Mouse (Mus musculus): ENCODE measurements around the gene Amt.
"Not testable (repeated sequence)": the region's sequence is repeated elsewhere in the genome, so short reads cannot be mapped to it uniquely, and the experiment has no call there.

Amt gene

DNA sequence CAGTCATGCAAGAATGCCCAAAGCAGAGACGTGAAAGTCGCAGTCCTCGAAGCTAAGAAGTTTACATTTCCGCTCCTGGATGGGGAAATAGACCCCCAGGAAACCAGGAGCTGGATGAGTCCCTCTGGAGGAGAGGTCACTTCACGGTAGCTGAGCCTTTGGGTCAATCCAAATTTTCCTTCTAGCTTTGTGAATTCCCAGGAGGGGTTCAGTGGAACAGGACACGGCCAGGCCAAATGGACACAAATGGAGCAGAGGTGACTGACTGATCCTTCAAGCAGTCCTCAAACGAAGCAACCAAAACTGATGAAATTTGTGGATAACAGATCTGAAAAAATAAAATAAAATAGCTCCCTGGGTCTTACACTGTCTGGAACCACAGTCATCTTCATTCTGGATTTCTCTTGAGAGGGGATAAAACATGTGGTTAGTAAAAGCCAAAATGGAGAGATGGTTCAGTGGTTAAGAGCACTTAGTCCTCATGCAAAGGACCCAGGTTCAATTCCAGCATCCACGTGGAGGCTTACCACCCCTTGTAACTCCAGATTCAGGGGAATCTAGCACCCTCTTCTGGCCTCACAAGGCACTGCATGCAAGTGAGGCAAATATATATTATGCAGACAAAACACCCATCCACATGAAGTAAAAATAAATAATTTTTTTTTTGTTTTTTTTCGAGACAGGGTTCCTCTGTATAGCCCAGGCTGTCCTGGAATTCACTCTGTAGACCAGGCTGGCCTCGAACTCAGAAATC lies 17.8 kb upstream of the Amt start:
- in situ Hi-C loops (cut with MboI; ENCODE audit: unreplicated experiment in 2 of 2): loop anchor here (5.0 to 10.0 kb wide), 3 partner anchors 142 to 182 kb away; no protein-coding TSS in a partner anchor

- in situ Hi-C loops (cut with MboI; ENCODE audit: unreplicated experiment in 2 of 2): loop anchor here in 1 of 2 experiments (5.0 kb wide), 1 partner anchor 78 kb away; no protein-coding TSS in a partner anchor
These were observed 16.4 kb upstream of the Amt start for GRCm38 (mm10) chr9:108280071-108280828.

DNA sequence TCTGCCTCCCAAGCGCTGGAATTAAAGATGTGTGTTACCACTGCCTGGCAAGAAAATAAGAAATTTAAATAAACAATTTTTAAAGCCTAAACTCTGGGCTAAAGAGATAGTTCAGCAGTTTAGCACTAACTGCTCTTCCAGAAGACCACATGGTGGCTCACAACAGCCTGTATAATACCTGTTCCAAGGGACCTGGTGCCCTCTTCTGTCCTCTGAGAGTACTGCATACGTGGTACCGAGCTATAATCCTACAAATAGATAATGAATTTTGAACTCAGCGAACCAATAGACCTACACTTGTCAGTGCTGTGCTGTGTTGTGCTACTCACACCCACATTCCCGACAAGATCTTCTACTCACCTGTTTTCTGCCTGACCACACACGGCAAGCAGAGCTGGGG lies 12.2 kb upstream of the Amt start:
- in situ Hi-C loops (cut with MboI; ENCODE audit: unreplicated experiment in 2 of 2): loop anchor here in 1 of 2 experiments (5.0 kb wide), 1 partner anchor 82 kb away; no protein-coding TSS in a partner anchor

DNA sequence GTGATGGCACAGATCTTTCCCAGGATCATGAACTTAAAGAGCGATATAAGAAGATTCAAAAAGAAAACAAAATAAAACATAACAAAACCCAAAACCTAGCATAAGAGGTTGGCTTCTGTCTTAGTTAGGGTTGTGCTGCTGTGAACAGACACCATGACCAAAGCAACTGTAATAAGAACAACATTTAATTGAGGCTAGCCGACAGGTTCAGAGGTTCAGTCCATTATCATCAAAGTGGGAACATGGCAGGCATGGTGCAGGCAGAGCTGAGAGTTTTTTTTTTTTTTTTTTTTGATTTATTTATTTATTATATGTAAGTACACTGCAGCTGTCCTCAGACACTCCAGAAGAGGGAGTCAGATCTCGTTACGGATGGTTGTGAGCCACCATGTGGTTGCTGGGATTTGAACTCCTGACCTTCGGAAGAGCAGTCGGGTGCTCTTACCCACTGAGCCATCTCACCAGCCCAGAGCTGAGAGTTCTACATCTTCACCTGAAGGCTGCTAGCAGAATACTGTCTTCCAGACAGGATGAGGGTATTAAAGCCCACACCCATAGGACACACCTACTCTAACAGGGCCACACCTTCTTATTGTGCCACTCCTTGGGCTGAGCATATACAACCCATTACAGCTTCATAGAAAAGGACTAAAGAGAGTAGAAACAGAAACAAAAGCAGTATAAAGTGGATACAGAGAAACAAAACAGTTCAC lies 9.0 kb upstream of the Amt start:
- in situ Hi-C loops (cut with MboI; ENCODE audit: unreplicated experiment in 2 of 2): not testable (repeated sequence)

DNA sequence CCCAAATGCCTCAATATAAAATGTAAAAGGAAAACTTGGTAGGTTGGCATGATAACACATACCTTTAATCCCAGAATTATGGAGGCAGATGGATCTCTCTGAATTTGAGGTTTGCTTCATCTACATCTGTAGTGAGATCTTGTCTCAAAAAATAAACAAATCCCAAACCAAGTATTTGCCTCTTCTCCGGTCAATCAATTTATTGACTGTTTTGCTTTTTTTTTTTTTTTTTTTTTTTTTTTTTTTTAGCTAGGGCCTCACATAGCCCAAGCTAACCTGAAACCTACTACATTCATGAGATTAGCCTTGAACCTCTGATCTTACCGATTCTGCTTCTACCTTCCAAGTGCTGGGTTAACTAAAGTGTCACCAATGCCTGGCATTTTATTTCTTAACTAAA lies 7.3 kb upstream of the Amt start:
- in situ Hi-C loops (cut with MboI; ENCODE audit: unreplicated experiment in 2 of 2): no loop called here

DNA sequence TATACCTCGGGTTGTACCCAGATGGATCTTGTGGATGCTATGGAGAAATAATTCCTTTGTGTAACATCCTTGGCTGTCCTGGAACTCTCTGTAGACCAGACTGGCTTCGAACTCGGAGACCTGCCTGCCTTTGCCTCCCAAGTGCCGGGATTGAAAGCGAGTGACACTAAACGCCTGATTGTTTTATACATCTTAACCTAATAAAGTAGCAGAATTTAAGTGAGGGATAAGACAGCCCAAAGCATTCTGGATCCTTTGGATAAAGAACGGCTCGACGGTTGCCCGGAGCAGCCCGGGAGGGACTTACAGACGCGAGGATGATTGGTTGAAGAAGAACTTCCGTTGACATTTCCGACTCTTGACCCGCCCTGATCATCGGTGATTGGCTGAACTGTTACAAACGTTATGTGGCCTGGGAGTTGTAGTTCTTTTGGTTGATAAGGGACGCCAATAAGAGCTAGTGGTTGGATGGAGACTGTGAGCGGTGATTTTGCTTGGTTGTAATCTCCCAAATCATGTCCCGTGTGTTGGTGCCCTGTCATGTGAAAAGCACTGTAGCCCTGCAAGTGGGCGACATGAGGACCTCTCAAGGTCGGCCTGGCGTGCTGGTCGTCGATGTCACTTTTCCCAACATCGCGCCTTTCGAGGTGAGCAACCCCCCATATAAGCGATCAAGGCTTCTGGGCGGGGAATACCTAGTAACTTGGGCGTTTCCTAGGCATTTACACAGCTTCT lies 6.5 kb upstream of the Amt start, which contains the start of gene Nicn1:
TSS of gene Nicn1 (plus strand) at position 414 of the 735 bp plus-strand sequence.
- in situ Hi-C loops (cut with MboI; ENCODE audit: unreplicated experiment in 2 of 2): no loop called here

GRCm38 (mm10) chr9:108290773-108291172 lies 5.9 kb upstream of the Amt start:
- in situ Hi-C loops (cut with MboI; ENCODE audit: unreplicated experiment in 2 of 2): no loop called here

GRCm38 (mm10) chr9:108301853-108302252 lies 5.2 kb downstream of the Amt start:
- in situ Hi-C loops (cut with MboI; ENCODE audit: unreplicated experiment in 2 of 2): no loop called here

- in situ Hi-C loops (cut with MboI; ENCODE audit: unreplicated experiment in 2 of 2): loop anchor here (5.0 kb wide), 2 partner anchors 38 to 43 kb away; partner anchors contain the start of gene Usp4 (in 1 of the 2)
These were observed 8.1 kb downstream of the Amt start for GRCm38 (mm10) chr9:108304716-108305115.

GRCm38 (mm10) chr9:108305170-108305569 lies 8.5 kb downstream of the Amt start:
- in situ Hi-C loops (cut with MboI; ENCODE audit: unreplicated experiment in 2 of 2): loop anchor here (5.0 kb wide), 2 partner anchors 37 to 42 kb away; partner anchors contain the start of gene Usp4 (in 1 of the 2)

DNA sequence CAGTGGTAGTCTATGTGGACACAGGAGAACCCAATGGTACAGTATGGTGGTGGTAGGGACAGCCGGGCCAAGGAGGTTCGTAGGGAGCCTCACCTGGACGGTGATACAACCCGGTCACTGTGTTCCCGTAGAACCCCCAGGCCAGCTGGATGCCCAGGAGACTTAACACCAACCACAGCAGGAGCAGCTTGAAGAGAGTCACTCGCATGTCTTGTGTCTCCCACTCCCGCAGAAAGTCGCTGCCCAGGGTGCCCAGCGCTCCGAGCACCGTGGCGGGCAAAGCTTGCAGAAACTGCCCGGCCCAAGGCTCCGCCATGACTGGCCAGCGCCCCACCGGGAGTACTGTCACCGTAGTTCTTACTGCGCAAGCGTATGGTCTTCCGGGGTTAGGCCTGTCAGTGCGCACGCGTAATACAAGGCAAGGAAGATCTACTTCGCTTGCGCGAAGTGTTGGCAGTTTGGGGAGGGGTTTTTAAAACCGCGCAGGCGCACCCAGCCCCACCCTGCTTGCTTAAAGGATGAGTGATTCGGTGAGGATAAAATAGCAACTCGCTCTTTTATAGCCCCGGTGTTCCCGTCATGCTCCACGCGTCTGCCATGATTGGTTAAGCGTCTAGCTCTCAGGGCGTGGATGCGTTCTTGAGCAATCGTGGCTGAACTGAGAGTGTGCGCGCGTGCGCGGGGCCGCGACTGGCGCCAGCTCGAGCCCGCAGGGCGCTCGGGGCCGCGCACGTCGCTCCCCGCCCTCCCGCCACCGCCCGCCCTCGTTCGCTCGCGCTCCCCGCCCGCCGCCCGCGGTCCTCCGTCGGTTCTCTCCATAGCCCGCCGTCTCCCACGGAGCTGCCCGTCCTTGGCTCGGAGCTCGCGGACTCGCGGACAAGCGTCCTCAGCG lies 9.2 kb downstream of the Amt start, which contains the start of the genes Rhoa and Tcta:
TSS of gene Rhoa (plus strand) at position 501 of the 892 bp plus-strand sequence.
TSS of gene Tcta (minus strand) at position 532 of the 892 bp plus-strand sequence.
- in situ Hi-C loops (cut with MboI; ENCODE audit: unreplicated experiment in 2 of 2): loop anchor here (5.0 kb wide), 2 partner anchors 36 to 41 kb away; partner anchors contain the start of gene Usp4 (in 1 of the 2)

- in situ Hi-C loops (cut with MboI; ENCODE audit: unreplicated experiment in 2 of 2): loop anchor here (5.0 kb wide), 2 partner anchors 36 to 41 kb away; partner anchors contain the start of gene Usp4 (in 1 of the 2)
These were observed 9.9 kb downstream of the Amt start for GRCm38 (mm10) chr9:108306571-108306980.

DNA sequence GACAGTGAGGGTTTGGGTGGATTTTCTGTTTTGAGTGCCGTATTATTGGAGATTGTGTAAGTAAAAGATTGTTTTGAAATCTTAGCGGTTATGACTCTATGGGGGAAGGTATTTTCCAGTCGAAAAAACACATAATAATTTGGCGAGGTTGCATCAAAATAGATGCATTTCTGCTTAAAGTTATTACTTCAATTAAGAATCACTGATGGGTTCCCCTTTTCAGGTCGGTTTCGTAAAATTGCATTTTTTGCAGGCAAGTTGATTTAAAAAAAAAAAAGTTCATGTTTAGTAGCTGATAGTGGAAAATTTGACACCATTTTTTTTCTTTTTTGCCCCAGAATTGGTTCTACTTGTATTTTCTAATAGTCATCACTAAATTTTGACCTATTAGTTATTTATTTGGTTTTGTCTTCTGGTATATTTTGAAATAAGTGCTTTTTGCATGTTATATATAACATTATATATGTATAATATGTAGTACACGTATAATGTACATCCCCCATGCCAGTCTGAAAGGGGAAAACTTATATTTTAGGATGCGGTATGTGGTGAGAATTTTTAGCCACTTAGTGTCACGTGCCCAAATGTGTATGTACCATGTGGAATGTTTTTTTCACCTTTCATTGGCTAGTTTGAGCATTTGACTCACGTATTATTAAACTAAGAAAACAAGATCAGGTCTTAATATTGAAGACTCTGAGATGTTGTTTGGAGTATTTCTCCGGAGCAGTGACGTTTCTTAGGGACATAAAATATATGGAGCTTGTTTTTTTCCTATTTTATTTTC lies 10.6 kb downstream of the Amt start:
- in situ Hi-C loops (cut with MboI; ENCODE audit: unreplicated experiment in 2 of 2): loop anchor here (5.0 kb wide), 2 partner anchors 35 to 40 kb away; partner anchors contain the start of gene Usp4 (in 1 of the 2)

DNA sequence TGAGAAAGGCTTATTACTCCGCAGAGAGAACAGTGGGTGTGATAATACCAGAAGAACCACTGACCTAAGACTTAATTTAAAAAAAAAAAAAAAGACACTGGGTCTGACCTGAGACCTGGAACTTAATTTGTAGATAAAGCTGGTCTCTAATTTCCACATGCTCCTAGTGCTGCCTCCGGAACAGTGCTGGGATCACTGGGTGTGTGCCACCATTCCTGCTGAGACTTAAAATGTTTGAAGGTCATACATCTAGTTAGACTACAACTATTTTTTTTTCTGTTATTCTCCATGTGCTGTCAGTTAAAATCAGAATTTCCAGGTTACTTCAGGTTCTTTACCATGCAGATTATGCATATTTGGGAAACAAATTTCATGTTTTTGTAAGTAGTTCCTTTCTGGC lies 11.5 kb downstream of the Amt start:
- in situ Hi-C loops (cut with MboI; ENCODE audit: unreplicated experiment in 2 of 2): loop anchor here (5.0 kb wide), 2 partner anchors 34 to 39 kb away; partner anchors contain the start of gene Usp4 (in 1 of the 2)

GRCm38 (mm10) chr9:108317572-108317971 lies 20.9 kb downstream of the Amt start:
- in situ Hi-C loops (cut with MboI; ENCODE audit: unreplicated experiment in 2 of 2): no loop called here

DNA sequence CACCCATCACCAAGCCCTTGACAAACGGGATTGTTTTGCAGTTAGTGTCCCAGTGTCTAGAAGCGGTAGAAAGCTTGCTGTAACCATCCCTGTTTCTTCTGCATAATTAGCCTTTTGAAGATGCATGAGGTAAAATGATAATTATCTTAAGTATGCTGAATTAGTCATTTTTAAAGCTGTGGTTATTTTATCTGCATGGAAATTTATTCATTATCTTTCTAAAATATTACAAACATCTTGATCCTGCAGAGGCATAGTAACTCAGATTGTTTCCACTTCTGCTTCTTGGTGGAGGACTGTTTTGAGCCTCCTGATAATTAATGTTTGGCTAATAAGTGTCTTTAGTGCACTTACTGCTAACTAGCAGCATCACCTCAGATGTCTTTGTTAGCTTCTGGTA lies 21.8 kb downstream of the Amt start:
- in situ Hi-C loops (cut with MboI; ENCODE audit: unreplicated experiment in 2 of 2): no loop called here

GRCm38 (mm10) chr9:108322054-108322453 lies 25.4 kb downstream of the Amt start:
- in situ Hi-C loops (cut with MboI; ENCODE audit: unreplicated experiment in 2 of 2): not testable (repeated sequence)

- in situ Hi-C loops (cut with MboI; ENCODE audit: unreplicated experiment in 2 of 2): loop anchor here in 1 of 2 experiments (25.0 kb wide), 1 partner anchor 987 kb away; the partner anchor contains the start of genes 6430571L13Rik and Hemk1
These were observed 28.1 kb downstream of the Amt start for GRCm38 (mm10) chr9:108324784-108325183.

Measured in v-Abl transformed pro-B cells (cell line).